Mouse (Mus musculus): ENCODE results near the gene Pde7b. TPM values are rescaled to one million over a fixed set of nuclear protein-coding genes. Genes with fewer than 3 reads are reported as not detected.

Gene Pde7b
- polyA plus RNA-seq, 1 experiment from 2014 or later = 1.5 TPM

DNA sequence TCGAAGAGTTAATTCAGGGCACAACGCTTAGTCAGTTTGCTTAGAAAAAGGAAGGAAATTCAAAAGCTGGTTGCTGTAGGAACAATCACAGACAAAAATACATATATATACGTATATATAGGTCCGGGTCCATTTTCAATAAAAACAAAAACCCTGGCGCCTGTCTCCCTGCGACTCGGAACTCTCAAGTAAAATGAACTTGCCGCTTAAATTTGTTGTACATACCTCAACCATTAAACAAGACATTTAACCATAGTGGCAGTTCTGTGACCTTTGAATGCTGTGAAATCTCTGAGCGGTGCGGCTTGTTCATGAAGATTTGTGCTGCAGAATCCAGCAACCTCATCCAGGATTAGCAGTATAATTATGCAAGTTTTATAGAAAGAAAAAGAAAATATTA lies 427 bp downstream of the Pde7b start:
- Histone ChIP-seq H3K4me1 (replicated peaks; ENCODE audit: control insufficient read depth, insufficient read depth, low read length) (peaks cover 3% of the 10 kb centered on the region; the same call in 1 of the 2 replicates), H3K4me2 (replicated peaks; ENCODE audit: low read depth) (peak overlapping the region; percentile 74), H3K9ac (ENCODE audit: low read depth, low read length) (peak overlapping the region; percentile 53), H3K4me3 (ENCODE audit: low read depth, low read length) (peak overlapping the region; percentile 42), H3K36me3 (ENCODE audit: control insufficient read depth, insufficient read depth) (no peaks in the 10 kb centered on the region), H3K27ac (ENCODE audit: low read depth, low read length) (peak overlapping the region; percentile 60; the same call in 1 of the 2 replicates), H3K9me3 (ENCODE audit: control insufficient read depth) (no peaks in the 10 kb centered on the region), H3K27me3 (replicated peaks; ENCODE audit: control insufficient read depth, insufficient read depth, low read length) (no peaks in the 10 kb centered on the region)
- 22% methylated on average over 10 of the region's 10 CpGs for WGBS
- TF ChIP-seq CTCF (IDR thresholded peaks at IDR 0.05; ENCODE audit: low read depth) = no peak
- no peak for ATAC-seq

DNA sequence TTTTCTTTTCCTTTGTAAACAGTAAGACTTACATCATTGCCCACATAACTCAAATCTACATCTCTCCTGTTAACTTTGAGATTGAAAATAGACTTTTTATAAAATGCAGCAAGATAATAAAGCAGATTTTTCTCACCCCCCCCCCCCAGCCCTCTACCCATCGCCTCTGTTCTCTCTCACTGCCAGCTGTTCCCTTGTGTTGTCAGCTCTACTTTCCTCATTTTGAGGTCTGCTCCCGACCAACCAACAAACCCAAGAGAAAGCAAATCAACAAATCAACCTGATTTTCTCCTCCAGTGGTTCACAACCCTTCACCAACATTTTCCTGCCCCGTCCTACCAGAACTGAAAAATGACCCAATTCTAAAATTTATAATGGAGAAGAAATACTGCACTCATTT lies 916 bp downstream of the Pde7b start:
- Histone ChIP-seq H3K9me3 (ENCODE audit: control insufficient read depth) (no peaks in the 10 kb centered on the region), H3K4me3 (ENCODE audit: low read depth, low read length) (peak overlapping the region; percentile 42), H3K4me1 (replicated peaks; ENCODE audit: control insufficient read depth, insufficient read depth, low read length) (peaks cover 3% of the 10 kb centered on the region; the same call in 1 of the 2 replicates), H3K4me2 (replicated peaks; ENCODE audit: low read depth) (peak overlapping the region; percentile 74), H3K36me3 (ENCODE audit: control insufficient read depth, insufficient read depth) (no peaks in the 10 kb centered on the region), H3K27ac (ENCODE audit: low read depth, low read length) (no peak overlapping the region), H3K27me3 (replicated peaks; ENCODE audit: control insufficient read depth, insufficient read depth, low read length) (no peaks in the 10 kb centered on the region), H3K9ac (ENCODE audit: low read depth, low read length) (peak overlapping the region; percentile 53)
- 27% methylated on average over 3 of the region's 3 CpGs for WGBS
- no peak for ATAC-seq
- no peak for TF ChIP-seq CTCF (IDR thresholded peaks at IDR 0.05; ENCODE audit: low read depth)

DNA sequence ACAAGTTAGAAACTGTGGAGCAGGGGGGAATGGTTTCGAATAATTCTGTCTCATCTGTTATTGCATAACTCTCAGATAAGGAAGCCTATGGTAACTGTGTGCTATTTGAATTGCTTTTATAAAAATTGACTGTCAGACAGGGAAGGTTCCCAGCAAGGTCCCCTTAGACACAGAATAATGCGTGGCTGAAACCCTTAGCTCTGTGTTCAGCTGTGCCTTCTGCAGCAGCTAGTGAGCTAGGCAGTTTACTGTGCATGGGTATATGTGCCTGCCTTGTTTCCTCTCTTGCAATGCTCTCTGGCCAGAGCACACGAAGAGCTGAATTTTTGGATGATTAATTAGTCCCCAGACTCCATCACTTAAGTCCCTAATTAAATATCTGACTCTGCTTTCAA lies 1.4 kb downstream of the Pde7b start:
- peak; percentile 31 for ATAC-seq
- peak overlapping the region; percentile 15; the same call in 1 of the 2 replicates for H3K27ac ChIP-seq (ENCODE audit: low read depth, low read length)

DNA sequence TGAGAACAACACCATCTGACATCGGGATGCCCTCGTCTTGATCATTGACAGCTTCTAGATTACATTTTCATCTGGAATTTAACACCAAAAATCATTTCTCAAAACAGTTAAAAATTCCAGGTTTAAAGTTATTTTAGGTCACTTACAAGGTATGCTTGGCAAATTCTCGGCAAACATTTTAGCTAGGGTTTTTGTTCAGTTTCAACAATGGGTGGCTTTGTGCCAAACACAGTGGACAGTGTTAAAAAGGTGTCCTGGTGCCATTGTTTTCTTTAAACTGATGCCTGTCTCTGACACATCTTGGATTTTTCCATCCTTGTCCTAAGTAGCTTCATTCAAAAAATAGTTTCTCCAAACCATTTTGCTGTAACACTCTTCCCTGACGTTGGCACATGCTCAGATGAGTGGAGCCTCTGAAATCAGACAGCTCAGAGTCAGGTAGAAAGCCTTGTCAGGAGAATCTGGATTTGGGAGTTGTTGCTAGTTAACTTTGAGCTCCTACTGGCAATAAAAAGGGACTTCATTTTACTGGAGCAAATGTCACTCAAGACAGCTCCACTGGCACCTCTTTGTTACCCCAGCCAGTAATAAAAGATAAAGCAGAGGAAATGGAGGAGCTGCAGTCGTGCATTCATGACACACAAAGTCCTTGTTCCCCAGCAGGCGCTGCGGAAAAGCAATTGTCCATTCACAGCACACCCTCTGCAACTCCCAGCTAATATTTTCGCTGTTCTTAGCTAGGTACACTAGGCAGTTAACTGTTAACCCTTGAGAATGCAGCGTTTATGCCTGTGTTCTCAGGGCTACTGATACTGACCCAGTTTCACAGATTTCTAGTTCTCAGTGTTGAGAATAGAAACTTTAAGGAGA lies 2.0 kb downstream of the Pde7b start:
- Histone ChIP-seq H3K27me3 (replicated peaks; ENCODE audit: control insufficient read depth, insufficient read depth, low read length) (no peaks in the 10 kb centered on the region), H3K4me3 (ENCODE audit: low read depth, low read length) (peak overlapping the region; percentile 42), H3K4me2 (replicated peaks; ENCODE audit: low read depth) (peak overlapping the region; percentile 74), H3K27ac (ENCODE audit: low read depth, low read length) (peak overlapping the region; percentile 15; the same call in 1 of the 2 replicates), H3K9me3 (ENCODE audit: control insufficient read depth) (no peaks in the 10 kb centered on the region), H3K36me3 (ENCODE audit: control insufficient read depth, insufficient read depth) (no peaks in the 10 kb centered on the region), H3K9ac (ENCODE audit: low read depth, low read length) (no peak overlapping the region), H3K4me1 (replicated peaks; ENCODE audit: control insufficient read depth, insufficient read depth, low read length) (peaks cover 3% of the 10 kb centered on the region; the same call in 1 of the 2 replicates)
- no peak for TF ChIP-seq CTCF (IDR thresholded peaks at IDR 0.05; ENCODE audit: low read depth)
- 35% methylated on average over 9 of the region's 9 CpGs for WGBS
- ATAC-seq = peak; percentile 71

More for the DNA sequence above, 1.4 kb downstream of the Pde7b start:
- TF ChIP-seq CTCF (IDR thresholded peaks at IDR 0.05; ENCODE audit: low read depth) = no peak
- 0 out of 2 replicates have a peak overlapping the region, but pooled peaks have one; percentile 53 for H3K9ac ChIP-seq (ENCODE audit: low read depth, low read length)
- peak overlapping the region; percentile 42 for H3K4me3 ChIP-seq (ENCODE audit: low read depth, low read length)
- peaks cover 3% of the 10 kb centered on the region; the same call in 1 of the 2 replicates for H3K4me1 ChIP-seq (replicated peaks; ENCODE audit: control insufficient read depth, insufficient read depth, low read length)
- H3K36me3 ChIP-seq (ENCODE audit: control insufficient read depth, insufficient read depth) = no peaks in the 10 kb centered on the region
- H3K9me3 ChIP-seq (ENCODE audit: control insufficient read depth) = no peaks in the 10 kb centered on the region
- no peaks in the 10 kb centered on the region for H3K27me3 ChIP-seq (replicated peaks; ENCODE audit: control insufficient read depth, insufficient read depth, low read length)
- H3K4me2 ChIP-seq (replicated peaks; ENCODE audit: low read depth) = peak overlapping the region; percentile 74
- WGBS = 7% methylated on average over 3 of the region's 3 CpGs

DNA sequence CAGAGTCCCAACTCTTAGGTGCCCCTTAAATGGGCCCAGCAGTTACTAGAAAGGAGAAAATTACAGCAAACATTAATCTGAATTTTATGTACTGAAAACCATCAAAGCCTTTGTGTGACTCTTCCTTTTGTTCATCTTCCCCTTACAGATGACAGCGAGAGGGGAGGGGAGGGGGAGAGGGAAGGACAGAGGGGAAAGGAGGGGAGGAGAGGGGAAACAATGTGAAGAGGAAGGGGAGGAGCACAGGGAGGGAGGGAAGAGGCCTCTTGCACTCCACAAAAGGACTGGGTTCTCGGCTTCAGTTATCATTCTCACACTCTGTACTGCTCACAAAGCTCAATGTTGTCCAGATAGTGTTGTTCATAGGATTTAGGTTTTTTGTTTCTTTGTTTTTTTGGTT lies 5.7 kb downstream of the Pde7b start:
- Histone ChIP-seq H3K4me3 (ENCODE audit: low read depth, low read length) (no peak overlapping the region), H3K9ac (ENCODE audit: low read depth, low read length) (no peak overlapping the region), H3K9me3 (ENCODE audit: control insufficient read depth) (no peaks in the 10 kb centered on the region), H3K4me1 (replicated peaks; ENCODE audit: control insufficient read depth, insufficient read depth, low read length) (peaks cover 1% of the 10 kb centered on the region; the same call in 1 of the 2 replicates), H3K4me2 (replicated peaks; ENCODE audit: low read depth) (no peak overlapping the region), H3K36me3 (ENCODE audit: control insufficient read depth, insufficient read depth) (no peaks in the 10 kb centered on the region), H3K27ac (ENCODE audit: low read depth, low read length) (no peak overlapping the region), H3K27me3 (replicated peaks; ENCODE audit: control insufficient read depth, insufficient read depth, low read length) (no peaks in the 10 kb centered on the region)
- WGBS = 79% methylated on average over 2 of the region's 2 CpGs
- ATAC-seq = no peak
- TF ChIP-seq CTCF (IDR thresholded peaks at IDR 0.05; ENCODE audit: low read depth) = no peak

DNA sequence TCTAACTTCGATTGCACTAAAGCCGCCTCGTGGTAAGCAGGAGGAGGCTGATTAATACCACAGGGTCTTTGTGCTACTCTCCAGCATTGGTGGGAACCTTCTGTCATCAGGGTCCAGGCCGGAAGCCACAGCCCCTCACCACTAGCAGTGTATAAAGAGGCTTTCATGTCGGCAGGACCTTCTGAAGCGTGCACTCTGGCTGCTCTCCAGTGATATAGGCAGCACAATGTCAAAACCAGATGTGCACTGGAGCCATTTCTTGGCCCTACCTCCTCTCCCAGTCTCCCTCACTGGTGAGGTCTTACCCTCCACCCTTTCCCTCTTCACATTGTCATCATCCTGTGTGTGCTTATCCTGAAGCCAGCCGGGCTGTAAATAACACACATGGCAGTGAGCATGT lies 24.2 kb downstream of the Pde7b start:
- Histone ChIP-seq H3K9ac (ENCODE audit: low read depth, low read length) (no peak overlapping the region), H3K4me1 (replicated peaks; ENCODE audit: control insufficient read depth, insufficient read depth, low read length) (no peaks in the 10 kb centered on the region), H3K4me3 (ENCODE audit: low read depth, low read length) (no peak overlapping the region), H3K9me3 (ENCODE audit: control insufficient read depth) (no peaks in the 10 kb centered on the region), H3K27me3 (replicated peaks; ENCODE audit: control insufficient read depth, insufficient read depth, low read length) (no peaks in the 10 kb centered on the region), H3K4me2 (replicated peaks; ENCODE audit: low read depth) (no peak overlapping the region), H3K27ac (ENCODE audit: low read depth, low read length) (no peak overlapping the region), H3K36me3 (ENCODE audit: control insufficient read depth, insufficient read depth) (no peaks in the 10 kb centered on the region)
- 74% methylated on average over 7 of the region's 7 CpGs for WGBS
- TF ChIP-seq CTCF (IDR thresholded peaks at IDR 0.05; ENCODE audit: low read depth) = no peak
- ATAC-seq = no peak

Measured in intestine, postnatal 0 days (tissue).